Mouse (Mus musculus): ENCODE measurements around the gene Cox16.

Gene Cox16

GRCm38 (mm10) chr12:81324991-81325390 lies 159.9 kb downstream of the Cox16 start:
- no peak for DNase-seq (ENCODE audit: low spot score in 2 of 2)

- no peak for DNase-seq (ENCODE audit: low spot score in 2 of 2)
Measured at GRCm38 (mm10) chr12:81324116-81324515, 160.8 kb downstream of the Cox16 start.

DNA sequence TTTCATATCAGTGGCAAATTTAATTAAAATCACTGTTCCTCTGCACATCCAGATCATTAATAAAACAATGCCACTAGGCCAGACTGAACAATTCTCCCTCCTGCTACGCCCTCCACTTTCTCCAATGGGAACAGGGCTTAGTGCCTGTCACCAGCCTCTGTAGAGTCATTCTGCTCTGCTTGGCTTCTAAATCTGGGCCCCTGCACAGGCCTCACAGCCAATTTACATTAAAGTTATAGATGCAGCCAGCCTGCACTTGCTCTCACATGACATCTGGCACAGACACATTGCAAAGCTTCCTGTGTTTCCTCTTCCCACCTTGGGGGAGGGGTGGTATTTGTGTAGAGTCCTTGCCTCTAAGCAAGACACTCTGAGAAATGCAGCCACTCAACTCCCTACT lies 163.9 kb downstream of the Cox16 start:
- DNase-seq (ENCODE audit: low spot score in 2 of 2), result no peak

GRCm38 (mm10) chr12:81317811-81318210 lies 167.1 kb downstream of the Cox16 start:
- no peak for DNase-seq (ENCODE audit: low spot score in 2 of 2)

DNA sequence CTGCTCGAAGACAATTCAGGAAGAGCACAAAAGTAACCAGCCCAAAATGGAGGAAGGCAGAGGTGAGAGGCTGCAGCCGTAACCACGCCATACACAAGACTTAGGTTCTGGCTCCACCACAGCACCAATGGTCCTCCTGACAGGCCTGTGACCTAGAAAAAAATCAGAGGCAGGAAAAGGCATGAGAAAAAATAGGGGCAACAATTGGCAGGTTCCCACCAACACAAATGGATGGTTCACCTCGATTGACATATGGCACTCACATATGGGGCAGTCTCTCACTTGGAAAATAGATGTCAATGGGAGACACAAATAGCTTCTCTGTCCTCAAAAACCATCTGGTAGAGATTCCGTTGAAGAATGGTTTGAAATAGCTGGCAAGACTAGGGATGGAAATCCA lies 169.0 kb downstream of the Cox16 start:
- no peak for DNase-seq (ENCODE audit: low spot score in 2 of 2)

Measured in spleen, postnatal 36 days (tissue).